Mouse (Mus musculus): ENCODE data around the gene Exoc8. TPM values are rescaled to one million over a fixed set of nuclear protein-coding genes. Genes with fewer than 3 reads are reported as not detected.

Gene Exoc8
- polyA plus RNA-seq (2015; fragmentation: Nextera tagmentation; extraction: Ambion mirVana), result 8.3 and 8.8 TPM in 2 replicates

DNA sequence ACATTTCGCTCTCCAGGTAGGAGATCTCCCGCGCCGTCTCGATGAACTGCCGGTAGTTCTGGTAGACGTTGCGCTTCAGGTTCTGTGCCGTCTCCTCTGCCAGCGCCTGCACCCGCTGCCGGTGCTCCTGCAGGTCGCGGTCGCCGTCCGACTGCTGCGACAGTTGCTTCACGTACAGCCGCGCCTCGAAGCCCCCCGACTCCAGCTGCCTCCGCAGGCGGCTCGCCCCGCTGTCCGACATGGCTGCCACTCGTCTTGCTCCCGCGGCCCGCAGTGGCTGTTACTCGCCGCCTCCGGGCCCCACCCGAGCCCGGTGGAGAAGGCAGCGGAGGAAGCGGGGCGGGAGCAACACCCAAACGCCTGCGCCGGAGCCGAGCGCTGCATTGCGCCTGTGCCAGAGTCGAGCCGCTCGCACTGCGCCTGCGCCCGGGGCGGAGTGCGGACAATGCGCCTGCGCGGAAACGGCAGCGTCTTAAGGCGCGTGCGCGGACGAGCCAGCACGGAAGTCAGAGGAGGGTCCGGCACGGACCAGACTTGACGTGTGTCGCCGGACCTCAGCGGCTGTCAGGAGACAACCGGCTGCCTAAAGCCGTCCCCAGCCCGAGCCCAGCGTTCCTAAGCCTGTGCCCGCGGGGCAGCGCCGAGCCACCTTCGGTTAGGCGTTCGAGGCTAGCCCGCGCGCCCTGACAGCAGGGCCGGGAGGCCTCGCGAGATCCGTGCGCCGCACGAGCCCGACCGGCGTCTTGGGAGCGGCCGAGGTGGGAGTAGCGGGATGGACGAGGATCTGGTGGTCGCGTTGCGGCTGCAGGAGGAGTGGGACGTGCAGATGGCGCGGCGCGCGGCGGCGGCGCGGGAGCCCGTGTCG is at the start of gene Exoc8, which contains the start of gene Sprtn:
Gene Exoc8 (minus strand): TSS at position 320 of the 865 bp plus-strand sequence.
Gene Sprtn (plus strand): TSS at position 501 of the 865 bp plus-strand sequence.
- Histone ChIP-seq H3K27ac (ENCODE audit: low read length) (peak within 1 kb of the TSS; percentile 86), H3K4me2 (ENCODE audit: low read depth, low read length) (peak within 1 kb of the TSS; percentile 89), H3K9ac (ENCODE audit: low read length) (peak within 1 kb of the TSS; percentile 89), H3K4me1 (replicated peaks; ENCODE audit: control insufficient read depth, insufficient read depth, low read length) (peaks cover 24% of the 10 kb centered on the region), H3K9me3 (ENCODE audit: control insufficient read depth, low read length) (no peaks in the 10 kb centered on the region), H3K27me3 (ENCODE audit: control insufficient read depth, insufficient read depth, low read depth, low read length) (no peaks in the 10 kb centered on the region), H3K36me3 (ENCODE audit: control insufficient read depth, insufficient read depth, low read length) (peaks cover 31% of the 10 kb centered on the region), H3K4me3 (ENCODE audit: low read length) (peak within 1 kb of the TSS; percentile 95)
- ATAC-seq (ENCODE audit: low read depth), result peak; percentile 88
- under 1% methylated on average over 104 of the region's 114 CpGs for WGBS

DNA sequence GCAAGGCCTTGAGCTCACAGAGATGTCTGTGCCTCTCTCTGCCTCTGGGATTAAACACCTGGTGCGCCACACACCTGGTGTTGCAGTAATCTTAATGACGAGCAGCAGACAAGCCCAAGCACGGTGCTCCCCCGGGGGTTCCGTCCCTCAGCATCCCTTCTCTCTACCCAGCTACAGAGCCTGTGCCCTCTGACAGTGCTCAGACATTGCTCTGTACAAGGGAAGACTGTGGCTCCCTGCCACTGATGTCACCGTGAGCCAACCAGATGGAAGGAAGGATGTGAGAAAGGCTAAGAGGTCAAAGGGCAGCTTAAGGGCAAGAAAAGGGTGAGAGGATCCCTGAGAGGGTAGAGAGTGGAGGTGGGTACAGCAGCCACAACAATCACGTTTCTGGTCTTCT is 46.9 kb upstream of the Exoc8 start:
- peaks cover 23% of the 10 kb centered on the region for H3K4me1 ChIP-seq (replicated peaks; ENCODE audit: control insufficient read depth, insufficient read depth, low read length)
- H3K9me3 ChIP-seq (ENCODE audit: control insufficient read depth, low read length), result no peaks in the 10 kb centered on the region
- H3K27me3 ChIP-seq (ENCODE audit: control insufficient read depth, insufficient read depth, low read depth, low read length), result no peaks in the 10 kb centered on the region
- no peak overlapping the region for H3K9ac ChIP-seq (ENCODE audit: low read length)
- peaks cover 3% of the 10 kb centered on the region for H3K36me3 ChIP-seq (ENCODE audit: control insufficient read depth, insufficient read depth, low read length)
- no peak for ATAC-seq (ENCODE audit: low read depth)
- 73% methylated on average over 7 of the region's 7 CpGs for WGBS
- H3K27ac ChIP-seq (ENCODE audit: low read length), result no peak overlapping the region
- no peak overlapping the region for H3K4me3 ChIP-seq (ENCODE audit: low read length)
- H3K4me2 ChIP-seq (ENCODE audit: low read depth, low read length), result no peak overlapping the region

- Histone ChIP-seq H3K36me3 (ENCODE audit: control insufficient read depth, insufficient read depth, low read length) (peaks cover 7% of the 10 kb centered on the region), H3K4me2 (ENCODE audit: low read depth, low read length) (no peak overlapping the region), H3K9ac (ENCODE audit: low read length) (no peak overlapping the region), H3K9me3 (ENCODE audit: control insufficient read depth, low read length) (no peaks in the 10 kb centered on the region), H3K27me3 (ENCODE audit: control insufficient read depth, insufficient read depth, low read depth, low read length) (no peaks in the 10 kb centered on the region), H3K4me3 (ENCODE audit: low read length) (no peak overlapping the region), H3K27ac (ENCODE audit: low read length) (no peak overlapping the region), H3K4me1 (replicated peaks; ENCODE audit: control insufficient read depth, insufficient read depth, low read length) (peaks cover 23% of the 10 kb centered on the region)
- no peak for ATAC-seq (ENCODE audit: low read depth)
- WGBS, result 95% methylated on average over 6 of the region's 6 CpGs
Measured at GRCm38 (mm10) chr8:124943801-124944200, 46.3 kb upstream of the Exoc8 start.

GRCm38 (mm10) chr8:124937293-124937692 is 39.8 kb upstream of the Exoc8 start:
- WGBS, result 85% methylated on average over 4 of the region's 4 CpGs
- ATAC-seq (ENCODE audit: low read depth), result no peak
- Histone ChIP-seq H3K36me3 (ENCODE audit: control insufficient read depth, insufficient read depth, low read length) (peaks cover 7% of the 10 kb centered on the region), H3K27ac (ENCODE audit: low read length) (no peak overlapping the region), H3K9ac (ENCODE audit: low read length) (no peak overlapping the region), H3K27me3 (ENCODE audit: control insufficient read depth, insufficient read depth, low read depth, low read length) (no peaks in the 10 kb centered on the region), H3K9me3 (ENCODE audit: control insufficient read depth, low read length) (no peaks in the 10 kb centered on the region), H3K4me3 (ENCODE audit: low read length) (no peak overlapping the region), H3K4me2 (ENCODE audit: low read depth, low read length) (no peak overlapping the region), H3K4me1 (replicated peaks; ENCODE audit: control insufficient read depth, insufficient read depth, low read length) (no peaks in the 10 kb centered on the region)

- H3K27ac ChIP-seq (ENCODE audit: low read length), result no peak overlapping the region
- H3K9ac ChIP-seq (ENCODE audit: low read length), result no peak overlapping the region
- H3K4me3 ChIP-seq (ENCODE audit: low read length), result no peak overlapping the region
- WGBS, result 93% methylated on average over 10 of the region's 10 CpGs
- no peaks in the 10 kb centered on the region for H3K4me1 ChIP-seq (replicated peaks; ENCODE audit: control insufficient read depth, insufficient read depth, low read length)
- no peak overlapping the region for H3K4me2 ChIP-seq (ENCODE audit: low read depth, low read length)
- H3K27me3 ChIP-seq (ENCODE audit: control insufficient read depth, insufficient read depth, low read depth, low read length), result no peaks in the 10 kb centered on the region
- ATAC-seq (ENCODE audit: low read depth), result no peak
- peaks cover 7% of the 10 kb centered on the region for H3K36me3 ChIP-seq (ENCODE audit: control insufficient read depth, insufficient read depth, low read length)
- no peaks in the 10 kb centered on the region for H3K9me3 ChIP-seq (ENCODE audit: control insufficient read depth, low read length)
Measured at GRCm38 (mm10) chr8:124936699-124937098, 39.2 kb upstream of the Exoc8 start.

GRCm38 (mm10) chr8:124935116-124935515 is 37.6 kb upstream of the Exoc8 start:
- no peak overlapping the region for H3K9ac ChIP-seq (ENCODE audit: low read length)
- no peak overlapping the region for H3K4me3 ChIP-seq (ENCODE audit: low read length)
- no peaks in the 10 kb centered on the region for H3K27me3 ChIP-seq (ENCODE audit: control insufficient read depth, insufficient read depth, low read depth, low read length)
- no peak overlapping the region for H3K27ac ChIP-seq (ENCODE audit: low read length)
- H3K36me3 ChIP-seq (ENCODE audit: control insufficient read depth, insufficient read depth, low read length), result peaks cover 4% of the 10 kb centered on the region
- no peak overlapping the region for H3K4me2 ChIP-seq (ENCODE audit: low read depth, low read length)
- no peak for ATAC-seq (ENCODE audit: low read depth)
- 77% methylated on average over 5 of the region's 5 CpGs for WGBS
- no peaks in the 10 kb centered on the region for H3K9me3 ChIP-seq (ENCODE audit: control insufficient read depth, low read length)
- H3K4me1 ChIP-seq (replicated peaks; ENCODE audit: control insufficient read depth, insufficient read depth, low read length), result no peaks in the 10 kb centered on the region

DNA sequence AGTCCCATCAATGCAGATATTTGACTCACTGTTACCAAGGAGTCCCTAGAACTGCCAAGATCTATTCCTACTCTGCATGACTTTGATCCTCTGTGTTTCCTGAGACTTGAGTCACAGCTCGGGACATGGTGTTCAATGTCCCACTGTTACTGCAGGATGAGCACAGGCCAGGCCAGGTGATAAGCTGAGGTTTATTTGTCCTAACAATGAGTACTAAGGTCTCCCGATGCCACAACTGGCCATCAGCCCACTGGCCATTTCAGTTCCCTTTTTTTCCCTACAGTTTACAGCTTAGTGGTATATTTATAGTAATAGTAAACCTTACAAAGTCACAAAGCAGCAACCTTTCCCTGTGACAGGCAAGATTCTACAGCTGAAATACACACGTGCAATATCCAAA is 34.9 kb upstream of the Exoc8 start:
- Histone ChIP-seq H3K27me3 (ENCODE audit: control insufficient read depth, insufficient read depth, low read depth, low read length) (no peaks in the 10 kb centered on the region), H3K36me3 (ENCODE audit: control insufficient read depth, insufficient read depth, low read length) (no peaks in the 10 kb centered on the region), H3K27ac (ENCODE audit: low read length) (no peak overlapping the region), H3K4me1 (replicated peaks; ENCODE audit: control insufficient read depth, insufficient read depth, low read length) (no peaks in the 10 kb centered on the region), H3K4me3 (ENCODE audit: low read length) (no peak overlapping the region), H3K9me3 (ENCODE audit: control insufficient read depth, low read length) (no peaks in the 10 kb centered on the region), H3K9ac (ENCODE audit: low read length) (no peak overlapping the region), H3K4me2 (ENCODE audit: low read depth, low read length) (no peak overlapping the region)
- WGBS, result 72% methylated on average over 3 of the region's 3 CpGs
- ATAC-seq (ENCODE audit: low read depth), result no peak

DNA sequence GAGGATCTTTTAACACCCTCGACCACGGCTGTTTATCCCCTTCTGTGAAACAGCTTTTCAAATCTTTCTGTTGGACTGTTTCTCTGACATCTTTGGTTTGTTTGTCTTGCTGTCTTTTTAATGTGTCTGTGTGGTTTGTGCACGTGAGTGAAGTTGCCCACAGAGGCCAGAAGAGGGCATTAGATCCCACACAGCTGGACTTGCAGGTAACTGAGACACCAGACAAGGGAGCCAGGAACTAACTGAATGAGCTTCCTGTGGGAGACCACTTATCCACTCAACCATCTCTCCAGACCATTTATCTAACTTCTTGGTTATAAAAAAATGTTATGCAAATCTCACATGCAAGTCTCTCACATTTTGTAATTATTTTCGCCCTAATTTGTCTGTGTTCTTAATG is 33.1 kb upstream of the Exoc8 start:
- Histone ChIP-seq H3K4me1 (replicated peaks; ENCODE audit: control insufficient read depth, insufficient read depth, low read length) (peaks cover 9% of the 10 kb centered on the region), H3K27me3 (ENCODE audit: control insufficient read depth, insufficient read depth, low read depth, low read length) (no peaks in the 10 kb centered on the region), H3K27ac (ENCODE audit: low read length) (no peak overlapping the region), H3K4me3 (ENCODE audit: low read length) (no peak overlapping the region), H3K9ac (ENCODE audit: low read length) (no peak overlapping the region), H3K4me2 (ENCODE audit: low read depth, low read length) (no peak overlapping the region), H3K9me3 (ENCODE audit: control insufficient read depth, low read length) (no peaks in the 10 kb centered on the region), H3K36me3 (ENCODE audit: control insufficient read depth, insufficient read depth, low read length) (no peaks in the 10 kb centered on the region)
- no peak for ATAC-seq (ENCODE audit: low read depth)
- 87% methylated on average over 4 of the region's 4 CpGs for WGBS

DNA sequence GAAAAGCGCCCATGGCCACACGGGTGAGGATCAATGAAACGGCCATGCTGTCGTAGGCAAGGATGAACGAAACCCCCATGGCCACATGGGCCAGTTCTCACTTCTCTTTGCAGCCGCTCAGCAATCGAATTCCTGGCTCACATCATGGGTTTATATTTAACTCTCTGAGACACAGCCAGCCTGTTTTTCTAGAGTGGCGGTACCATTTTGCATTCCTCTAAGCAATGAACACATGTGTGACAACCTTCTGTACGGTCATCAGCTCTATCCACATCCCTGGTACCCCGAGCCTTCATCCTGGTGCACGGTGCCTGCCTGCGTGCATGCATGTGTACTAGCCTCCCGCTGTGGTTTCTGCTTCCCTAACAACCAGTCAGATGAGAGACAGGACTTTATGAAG is 32.6 kb upstream of the Exoc8 start:
- Histone ChIP-seq H3K4me1 (replicated peaks; ENCODE audit: control insufficient read depth, insufficient read depth, low read length) (peaks cover 9% of the 10 kb centered on the region), H3K27ac (ENCODE audit: low read length) (no peak overlapping the region)

More for the DNA sequence above, 32.6 kb upstream of the Exoc8 start:
- 85% methylated on average over 13 of the region's 13 CpGs for WGBS
- no peaks in the 10 kb centered on the region for H3K9me3 ChIP-seq (ENCODE audit: control insufficient read depth, low read length)
- no peak for ATAC-seq (ENCODE audit: low read depth)
- no peaks in the 10 kb centered on the region for H3K27me3 ChIP-seq (ENCODE audit: control insufficient read depth, insufficient read depth, low read depth, low read length)
- H3K4me2 ChIP-seq (ENCODE audit: low read depth, low read length), result no peak overlapping the region
- H3K36me3 ChIP-seq (ENCODE audit: control insufficient read depth, insufficient read depth, low read length), result no peaks in the 10 kb centered on the region
- H3K4me3 ChIP-seq (ENCODE audit: low read length), result no peak overlapping the region
- H3K9ac ChIP-seq (ENCODE audit: low read length), result no peak overlapping the region
